Mouse (Mus musculus) right cerebral cortex, postnatal 14 days (tissue): ENCODE measurements around the gene Mpeg1.

Experiments
- DNase-seq: peaks from one replicate; pipeline ENCODE4 v3.0.0; 2022

Gene Mpeg1

GRCm38 (mm10) chr19:12493453-12494186 lies 33.0 kb downstream of the Mpeg1 start:
- no peak for DNase-seq

GRCm38 (mm10) chr19:12494187-12494458 lies 33.5 kb downstream of the Mpeg1 start:
- DNase-seq = no peak

DNA sequence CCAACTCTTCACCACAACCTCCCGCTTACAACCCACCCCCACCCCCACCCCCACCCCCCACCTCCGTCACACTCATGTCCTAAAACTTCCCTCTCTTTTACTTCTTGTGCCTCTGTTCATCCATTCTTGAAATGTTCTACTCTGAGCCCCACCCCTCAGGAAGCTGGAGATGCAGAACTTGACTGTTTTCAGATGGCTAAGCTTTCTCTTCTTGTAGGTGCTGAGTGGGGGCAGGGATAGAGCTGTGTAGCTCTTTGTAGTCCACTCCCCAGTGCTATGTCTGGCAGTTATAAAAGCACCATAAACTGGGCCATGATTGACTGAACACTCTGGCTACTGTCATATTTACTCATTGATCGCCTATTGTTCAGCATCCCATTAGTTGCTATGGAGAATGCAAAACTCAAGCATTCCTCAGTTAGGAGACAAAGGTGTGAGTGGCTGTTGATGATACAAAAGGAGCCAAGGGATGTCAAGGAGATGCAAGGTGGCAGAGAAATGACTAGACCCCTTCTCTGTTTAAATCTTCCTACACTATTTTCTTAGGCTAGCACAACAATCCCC lies 34.5 kb downstream of the Mpeg1 start:
- no peak for DNase-seq

- no peak for DNase-seq
Observed at GRCm38 (mm10) chr19:12496241-12496640, 35.7 kb downstream of the Mpeg1 start.

- DNase-seq = no peak
Observed at GRCm38 (mm10) chr19:12497909-12498308, 37.3 kb downstream of the Mpeg1 start.

DNA sequence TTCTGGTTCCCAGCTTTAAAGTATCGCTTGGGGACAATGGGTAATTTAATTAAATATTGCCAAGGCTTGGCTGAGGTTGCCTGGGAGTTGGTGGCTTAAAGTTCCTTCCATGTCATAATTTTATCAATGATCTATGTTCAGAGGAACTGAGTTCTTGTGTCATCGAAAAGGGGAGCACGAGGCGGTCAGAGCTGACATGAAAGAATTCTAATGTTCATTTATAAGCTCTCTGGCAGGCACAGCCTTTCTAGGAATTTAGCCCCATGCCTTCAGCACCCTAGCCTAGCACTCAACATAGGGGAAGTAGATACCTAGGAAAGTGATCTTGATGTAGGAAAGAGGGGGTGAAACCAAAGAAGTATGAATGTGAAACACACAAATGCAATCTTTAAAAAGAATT lies 37.7 kb downstream of the Mpeg1 start:
- DNase-seq = no peak

GRCm38 (mm10) chr19:12498941-12499340 lies 38.4 kb downstream of the Mpeg1 start:
- DNase-seq = no peak

- DNase-seq = no peak
Observed at GRCm38 (mm10) chr19:12499485-12499884, 38.9 kb downstream of the Mpeg1 start.

DNA sequence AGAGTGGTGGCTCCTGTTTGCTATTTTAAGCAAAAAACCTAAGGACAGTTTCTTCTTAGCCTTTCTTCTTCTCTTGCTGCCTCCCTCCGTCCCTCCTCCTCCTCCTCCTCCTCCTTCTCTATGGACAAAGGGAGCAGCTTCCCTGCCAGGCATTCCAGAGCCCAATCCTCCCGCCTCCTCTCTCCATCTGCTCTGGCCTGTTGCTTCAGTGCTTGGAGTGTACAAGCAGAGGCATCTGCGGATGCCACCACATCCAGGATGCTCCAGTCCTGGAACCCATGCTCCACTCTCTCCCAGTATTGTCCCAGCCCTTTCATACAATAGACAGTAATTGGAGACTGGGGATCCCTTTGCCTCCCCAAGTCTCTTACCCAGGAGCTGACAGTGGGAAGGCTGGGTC lies 39.5 kb downstream of the Mpeg1 start:
- DNase-seq = peak; percentile 59

GRCm38 (mm10) chr19:12500881-12501311 lies 40.3 kb downstream of the Mpeg1 start:
- DNase-seq = peak; percentile 40

GRCm38 (mm10) chr19:12501370-12502347 lies 41.1 kb downstream of the Mpeg1 start, which contains the start of gene Dtx4:
TSS of gene Dtx4 (minus strand) at chr19:12501454.
- peak; percentile 93 for DNase-seq

GRCm38 (mm10) chr19:12502756-12503155 lies 42.2 kb downstream of the Mpeg1 start:
- no peak for DNase-seq

DNA sequence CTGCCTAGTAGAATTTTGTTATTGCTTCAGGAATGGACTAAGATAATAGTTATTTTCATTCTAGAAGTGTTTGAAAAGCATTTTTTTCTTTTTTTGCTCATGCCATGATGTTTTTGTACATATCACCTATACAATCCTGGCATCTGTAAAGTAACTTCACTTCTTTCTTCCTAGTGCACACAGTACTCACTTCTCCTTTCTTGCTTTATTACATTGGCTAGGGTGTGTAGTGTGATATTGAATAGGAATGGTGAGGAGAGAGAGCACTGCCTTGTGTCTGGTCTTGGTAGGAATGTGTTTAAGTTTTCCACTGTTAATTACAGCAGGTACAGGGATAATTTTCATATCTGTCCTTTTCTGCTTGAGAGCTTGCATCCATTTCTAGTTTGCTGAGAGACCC lies 54.0 kb downstream of the Mpeg1 start:
- no peak for DNase-seq
